Mouse (Mus musculus): ENCODE data around the gene Nsg1.

- TF ChIP-seq CTCF (IDR thresholded peaks at IDR 0.05; ENCODE audit: low read depth, low read length) (no peak), POLR2AphosphoS5 (IDR thresholded peaks at IDR 0.05; ENCODE audit: insufficient replicate concordance, low read depth, low read length) (no peak), GATA1 (IDR thresholded peaks at IDR 0.05; ENCODE audit: borderline replicate concordance, low read length) (no peak), GATA2 (IDR thresholded peaks at IDR 0.05; ENCODE audit: borderline replicate concordance, low read depth, low read length) (no peak), TAL1 (conservative IDR thresholded peaks at IDR 0.05; ENCODE audit: low read depth, low read length) (no peak)
These were observed 18.8 kb downstream of the Nsg1 start for GRCm38 (mm10) chr5:38140893-38141292.
